Mouse (Mus musculus): ENCODE data around the gene Crybg2. TPM values are rescaled to one million over a fixed set of nuclear protein-coding genes. Genes with fewer than 3 reads are reported as not detected.

Crybg2 gene
- polyA plus RNA-seq, 1 experiment from 2014 or later, result 2.3 TPM

DNA sequence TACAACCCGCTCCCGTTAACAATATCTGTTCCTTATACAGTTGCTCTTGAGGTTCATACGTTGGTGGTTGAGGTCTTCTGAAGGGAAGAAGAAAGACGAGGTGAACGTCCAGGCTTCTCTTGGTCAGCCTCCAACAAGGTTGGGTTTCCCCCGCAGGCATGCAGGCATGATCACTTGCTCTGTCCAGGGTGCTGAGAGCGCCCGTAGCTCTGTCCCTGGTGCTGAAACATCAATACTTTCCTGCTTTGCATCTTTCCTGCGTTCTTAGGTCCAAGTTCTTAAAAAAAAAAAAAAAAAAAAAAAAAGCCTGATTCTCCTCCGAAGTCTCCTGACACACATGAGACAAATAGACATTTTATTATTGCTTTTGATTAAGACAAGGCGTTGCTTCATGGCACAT is 40.0 kb upstream of the Crybg2 start:
- 4% methylated on average over 11 of the region's 11 CpGs for WGBS
- Histone ChIP-seq H3K9ac (no peak overlapping the region), H3K4me2 (replicated peaks) (peak overlapping the region; percentile 62), H3K4me3 (no peak overlapping the region), H3K36me3 (no peaks in the 10 kb centered on the region), H3K9me3 (replicated peaks) (no peaks in the 10 kb centered on the region), H3K4me1 (peaks cover 44% of the 10 kb centered on the region), H3K27ac (no peak overlapping the region), H3K27me3 (peaks cover 4% of the 10 kb centered on the region; the same call in 1 of the 2 replicates)
- no peak for ATAC-seq (ENCODE audit: low FRiP score)

DNA sequence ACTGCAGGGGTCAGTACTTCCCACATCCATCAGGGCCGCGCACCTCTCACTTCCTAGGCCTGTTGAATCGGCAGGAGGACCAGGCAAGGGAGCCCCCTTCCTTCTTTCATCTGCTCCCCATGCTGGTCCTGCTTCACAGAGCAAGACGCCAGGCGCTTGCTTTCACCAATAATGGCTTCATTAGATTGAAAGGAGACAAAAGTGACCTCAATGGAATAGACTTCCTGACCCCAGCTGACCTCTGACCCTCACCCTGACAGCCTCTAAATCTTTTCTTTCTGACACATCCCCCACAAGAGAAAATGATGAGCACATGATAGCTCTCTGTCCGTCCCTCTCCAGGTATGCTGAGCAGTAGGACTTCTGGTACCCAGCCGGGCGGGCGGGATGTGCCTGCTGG is 34.8 kb upstream of the Crybg2 start:
- Histone ChIP-seq H3K4me2 (replicated peaks) (no peak overlapping the region), H3K36me3 (no peaks in the 10 kb centered on the region), H3K4me3 (no peak overlapping the region), H3K27ac (no peak overlapping the region), H3K9me3 (replicated peaks) (no peaks in the 10 kb centered on the region), H3K4me1 (no peaks in the 10 kb centered on the region), H3K9ac (no peak overlapping the region), H3K27me3 (no peaks in the 10 kb centered on the region)
- no peak for ATAC-seq (ENCODE audit: low FRiP score)
- 24% methylated on average over 9 of the region's 9 CpGs for WGBS

DNA sequence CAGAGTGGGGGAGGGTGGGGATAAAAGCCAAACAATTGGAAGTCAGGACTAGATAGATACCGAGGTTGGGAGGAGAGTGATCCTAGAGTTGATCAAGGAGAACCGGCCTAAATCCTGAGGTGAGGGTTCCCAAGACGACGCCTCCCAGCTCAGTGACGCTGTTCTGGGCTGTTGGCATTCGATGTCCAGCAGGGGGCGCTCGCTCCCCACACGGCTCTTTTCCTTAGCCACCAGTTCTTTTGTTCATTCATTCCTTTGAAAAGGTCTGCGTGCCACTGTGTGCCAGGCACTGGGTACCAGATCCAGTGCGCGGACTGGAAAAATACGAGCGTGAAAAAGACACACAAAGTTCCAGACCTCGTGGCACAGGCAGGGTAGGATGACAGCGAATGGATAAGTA is 24.7 kb upstream of the Crybg2 start:
- no peak overlapping the region for H3K27ac ChIP-seq
- no peaks in the 10 kb centered on the region for H3K27me3 ChIP-seq
- no peak overlapping the region for H3K4me3 ChIP-seq
- no peaks in the 10 kb centered on the region for H3K36me3 ChIP-seq
- peak; percentile 50; the same call in 1 of the 2 replicates for ATAC-seq (ENCODE audit: low FRiP score)
- no peak overlapping the region for H3K9ac ChIP-seq
- no peaks in the 10 kb centered on the region for H3K4me1 ChIP-seq
- 4% methylated on average over 16 of the region's 16 CpGs for WGBS
- peak overlapping the region; percentile 21; the same call in 1 of the 2 replicates for H3K4me2 ChIP-seq (replicated peaks)
- no peaks in the 10 kb centered on the region for H3K9me3 ChIP-seq (replicated peaks)

DNA sequence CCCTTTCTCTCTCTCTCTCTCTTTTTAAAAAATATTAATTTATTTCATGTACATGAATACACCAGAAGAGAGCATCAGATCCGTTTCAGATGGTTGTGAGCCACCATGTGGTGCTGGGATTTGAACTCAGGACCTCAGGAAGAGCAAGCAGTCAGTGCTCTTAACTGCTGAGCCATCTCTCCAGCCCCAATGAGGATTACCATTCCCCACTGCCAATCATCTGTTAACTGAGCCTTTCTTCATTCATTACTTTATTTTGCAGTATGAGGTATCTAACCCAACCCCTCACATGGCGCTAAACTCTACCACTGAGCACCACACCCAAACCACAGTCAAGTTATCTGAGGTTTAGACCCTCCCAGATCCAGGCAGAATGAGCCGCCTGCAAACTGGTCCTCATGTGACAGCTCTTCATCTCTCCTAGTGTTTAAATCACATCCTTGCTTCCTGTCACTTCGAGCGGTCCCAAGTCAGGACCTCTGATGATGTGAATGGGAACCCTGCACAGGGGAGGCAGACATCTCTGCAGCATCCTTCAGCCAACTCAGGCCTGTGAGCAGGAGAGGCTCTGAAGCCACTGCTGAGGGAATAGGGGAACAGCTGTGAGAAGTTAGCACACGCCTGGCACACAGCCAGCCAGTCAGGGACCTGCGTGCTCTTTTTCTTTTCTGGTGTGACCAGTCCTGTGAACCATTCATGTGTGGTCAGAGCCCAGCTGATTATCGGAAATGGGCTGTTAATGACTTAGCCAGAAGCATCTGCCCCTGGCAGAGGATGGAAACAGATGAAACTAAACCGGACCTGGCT is 19.1 kb upstream of the Crybg2 start:
- Histone ChIP-seq H3K27ac (peak overlapping the region; percentile 57; the same call in 1 of the 2 replicates), H3K27me3 (no peaks in the 10 kb centered on the region), H3K4me3 (no peak overlapping the region), H3K36me3 (no peaks in the 10 kb centered on the region), H3K4me1 (peaks cover 7% of the 10 kb centered on the region), H3K9ac (no peak overlapping the region), H3K9me3 (replicated peaks) (no peaks in the 10 kb centered on the region), H3K4me2 (replicated peaks) (no peak overlapping the region)
- peak; percentile 54 for ATAC-seq (ENCODE audit: low FRiP score)
- WGBS, result 60% methylated on average over 9 of the region's 9 CpGs

DNA sequence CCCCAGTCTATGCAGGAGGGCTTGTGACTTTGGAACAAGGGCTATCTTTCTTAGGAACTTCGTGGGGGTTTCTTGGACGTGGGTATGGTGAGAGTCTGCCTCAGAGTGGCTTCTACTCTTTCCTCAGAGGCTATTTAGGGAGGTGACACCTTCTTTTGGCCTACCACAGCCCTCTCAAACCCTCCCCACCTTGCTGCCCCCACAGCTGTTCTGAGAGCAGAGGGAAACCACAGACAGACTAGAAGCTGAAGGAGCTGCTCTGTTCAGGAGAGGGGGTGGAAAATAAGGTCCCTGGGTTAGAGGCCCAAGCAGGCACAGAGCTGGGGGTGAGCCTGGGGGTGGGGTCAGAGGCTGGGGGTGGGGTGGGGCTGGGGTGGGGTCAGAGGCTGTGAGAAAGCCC is 17.6 kb upstream of the Crybg2 start:
- Histone ChIP-seq H3K9ac (no peak overlapping the region; the same call in 1 of the 2 replicates), H3K4me1 (peaks cover 7% of the 10 kb centered on the region), H3K4me2 (replicated peaks) (no peak overlapping the region), H3K9me3 (replicated peaks) (no peaks in the 10 kb centered on the region), H3K4me3 (no peak overlapping the region), H3K36me3 (no peaks in the 10 kb centered on the region), H3K27ac (no peak overlapping the region), H3K27me3 (no peaks in the 10 kb centered on the region)
- no peak for ATAC-seq (ENCODE audit: low FRiP score)
- WGBS, result 60% methylated on average over 2 of the region's 2 CpGs

DNA sequence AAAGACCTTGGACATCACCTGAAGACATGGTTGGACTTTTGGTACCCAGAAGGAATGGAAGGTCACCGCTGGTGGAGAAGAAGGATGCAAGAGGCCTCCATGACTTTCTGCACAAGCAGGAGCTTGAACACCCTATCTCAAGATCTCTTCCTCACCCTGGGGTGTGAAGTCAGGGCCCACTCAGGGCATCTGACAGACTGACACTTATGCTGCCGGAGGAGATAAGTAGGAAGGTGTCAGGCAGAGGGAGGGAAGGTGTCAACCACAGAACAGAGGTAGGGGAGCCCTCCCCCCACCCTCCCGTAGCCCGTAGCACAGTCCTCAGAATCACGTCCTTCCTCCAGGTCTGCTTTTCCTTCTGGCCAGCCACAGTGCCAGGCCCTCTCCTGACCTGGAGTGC is 13.0 kb upstream of the Crybg2 start:
- no peak for ATAC-seq (ENCODE audit: low FRiP score)

DNA sequence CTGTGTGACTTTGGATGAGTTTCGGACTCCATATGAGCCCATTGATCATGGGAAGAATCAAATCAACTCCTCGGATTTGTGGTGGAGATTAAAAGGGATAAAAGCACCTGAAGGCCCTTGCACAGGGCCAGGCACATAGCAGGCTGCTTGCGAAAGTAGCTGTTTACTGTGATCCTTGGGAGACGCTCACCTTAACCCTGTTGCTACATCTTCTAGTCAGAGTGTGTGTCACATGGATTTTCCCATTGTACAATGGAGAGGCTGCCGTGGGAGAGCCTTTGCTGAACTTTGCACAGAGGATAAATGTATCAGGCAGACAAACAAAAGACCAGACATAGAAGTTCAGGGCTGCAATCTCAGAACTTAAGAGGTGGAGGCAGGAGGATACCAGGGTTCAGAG is 8.7 kb upstream of the Crybg2 start:
- Histone ChIP-seq H3K36me3 (no peaks in the 10 kb centered on the region), H3K4me2 (replicated peaks) (no peak overlapping the region), H3K9ac (no peak overlapping the region), H3K4me3 (no peak overlapping the region), H3K27ac (no peak overlapping the region), H3K27me3 (no peaks in the 10 kb centered on the region), H3K9me3 (replicated peaks) (no peaks in the 10 kb centered on the region), H3K4me1 (no peaks in the 10 kb centered on the region)
- ATAC-seq (ENCODE audit: low FRiP score), result no peak
- WGBS, result 85% methylated on average over 5 of the region's 5 CpGs

More for the DNA sequence above, 13.0 kb upstream of the Crybg2 start:
- H3K4me1 ChIP-seq, result no peaks in the 10 kb centered on the region
- no peak overlapping the region for H3K4me2 ChIP-seq (replicated peaks)
- no peaks in the 10 kb centered on the region for H3K9me3 ChIP-seq (replicated peaks)
- H3K4me3 ChIP-seq, result no peak overlapping the region
- H3K9ac ChIP-seq, result no peak overlapping the region
- 77% methylated on average over 5 of the region's 5 CpGs for WGBS
- H3K27ac ChIP-seq, result no peak overlapping the region
- H3K36me3 ChIP-seq, result no peaks in the 10 kb centered on the region
- H3K27me3 ChIP-seq, result no peaks in the 10 kb centered on the region

DNA sequence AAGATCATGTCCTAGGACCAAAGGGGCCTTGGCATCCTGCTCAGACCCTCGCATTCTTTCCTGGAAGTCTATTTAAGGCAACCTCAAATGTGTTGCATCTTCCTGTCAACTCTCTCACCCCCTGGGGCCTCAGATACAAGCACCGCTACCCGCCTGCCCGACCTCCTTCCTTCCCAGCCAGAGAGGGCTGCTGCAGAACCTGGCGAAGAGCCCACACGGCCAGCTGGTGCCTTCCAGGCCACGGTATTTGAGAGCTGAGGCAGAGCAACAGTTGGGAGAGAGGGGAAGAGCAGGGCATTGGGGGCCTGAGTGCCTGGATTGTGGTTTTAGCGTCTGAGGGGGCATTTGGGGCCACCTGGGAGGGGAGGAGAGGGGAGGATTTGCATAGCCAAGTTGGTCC is 8.1 kb upstream of the Crybg2 start:
- Histone ChIP-seq H3K4me3 (no peak overlapping the region), H3K27ac (no peak overlapping the region), H3K4me1 (no peaks in the 10 kb centered on the region), H3K4me2 (replicated peaks) (no peak overlapping the region), H3K27me3 (no peaks in the 10 kb centered on the region; the same call in 1 of the 2 replicates), H3K36me3 (no peaks in the 10 kb centered on the region), H3K9ac (no peak overlapping the region), H3K9me3 (replicated peaks) (no peaks in the 10 kb centered on the region)
- ATAC-seq (ENCODE audit: low FRiP score), result no peak
- WGBS, result 35% methylated on average over 8 of the region's 8 CpGs

DNA sequence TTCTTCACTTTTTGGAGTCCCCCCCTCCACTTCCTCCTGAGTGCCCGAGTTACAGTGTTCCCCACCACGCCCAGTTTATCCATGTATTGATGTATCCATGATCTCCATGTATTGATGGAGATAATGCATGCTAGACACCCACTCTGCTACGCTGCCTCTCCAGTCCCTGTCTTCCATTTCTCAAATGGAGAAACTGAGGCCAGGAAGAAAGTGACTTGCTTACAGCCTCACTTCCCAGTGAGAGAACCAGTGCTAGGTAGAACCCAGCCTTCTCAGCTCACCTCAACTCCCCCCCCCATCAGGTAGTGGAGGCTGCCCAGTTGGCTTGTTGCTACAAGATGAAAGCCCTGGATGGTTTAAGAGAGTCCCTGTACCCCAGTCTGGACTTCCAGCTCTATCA is 7.1 kb upstream of the Crybg2 start, which contains the start of gene Zfp683:
Gene Zfp683 (plus strand): TSS at position 301 of the 400 bp plus-strand sequence.
- H3K4me2 ChIP-seq (replicated peaks), result no peak within 1 kb of the TSS
- no peak for ATAC-seq (ENCODE audit: low FRiP score)
- no peaks in the 10 kb centered on the region for H3K4me1 ChIP-seq
- no peak within 1 kb of the TSS for H3K27ac ChIP-seq
- 85% methylated on average over 3 of the region's 3 CpGs for WGBS
- no peak within 1 kb of the TSS for H3K4me3 ChIP-seq
- no peaks in the 10 kb centered on the region for H3K9me3 ChIP-seq (replicated peaks)
- peaks cover 2% of the 10 kb centered on the region; the same call in 1 of the 2 replicates for H3K27me3 ChIP-seq
- no peaks in the 10 kb centered on the region for H3K36me3 ChIP-seq
- H3K9ac ChIP-seq, result no peak within 1 kb of the TSS

DNA sequence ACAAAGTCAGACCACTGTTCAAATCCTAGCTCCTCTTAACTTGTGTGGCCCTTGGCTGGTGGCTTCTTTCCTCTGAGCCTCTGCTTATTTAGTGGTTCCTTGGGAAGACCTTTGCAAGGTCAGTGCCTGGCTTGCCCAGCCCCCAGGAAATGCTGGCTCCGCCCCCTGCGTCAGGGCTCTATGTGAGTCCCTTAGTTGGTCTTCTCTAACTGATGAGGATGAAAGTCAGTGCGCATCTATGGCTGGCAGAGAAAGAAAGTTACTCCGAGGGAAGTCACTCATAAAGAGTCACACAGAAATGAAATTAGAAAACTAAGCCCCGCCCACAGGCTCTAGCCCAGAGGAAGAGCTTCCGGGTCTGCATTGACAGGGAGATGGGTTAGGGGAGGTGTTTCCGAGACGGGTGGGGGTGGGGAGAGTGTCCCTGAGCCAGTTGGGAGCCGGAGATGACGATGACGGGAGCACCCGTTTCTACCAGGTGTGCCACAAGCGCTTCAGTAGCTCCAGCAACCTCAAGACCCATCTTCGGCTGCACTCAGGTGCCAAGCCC is 2.4 kb upstream of the Crybg2 start:
- Histone ChIP-seq H3K27me3 (peaks cover 22% of the 10 kb centered on the region), H3K4me2 (replicated peaks) (peak overlapping the region; percentile 26), H3K4me1 (no peaks in the 10 kb centered on the region), H3K9ac (no peak overlapping the region), H3K27ac (no peak overlapping the region), H3K9me3 (replicated peaks) (no peaks in the 10 kb centered on the region), H3K36me3 (no peaks in the 10 kb centered on the region), H3K4me3 (no peak overlapping the region)
- WGBS, result 29% methylated on average over 14 of the region's 14 CpGs
- ATAC-seq (ENCODE audit: low FRiP score), result no peak

DNA sequence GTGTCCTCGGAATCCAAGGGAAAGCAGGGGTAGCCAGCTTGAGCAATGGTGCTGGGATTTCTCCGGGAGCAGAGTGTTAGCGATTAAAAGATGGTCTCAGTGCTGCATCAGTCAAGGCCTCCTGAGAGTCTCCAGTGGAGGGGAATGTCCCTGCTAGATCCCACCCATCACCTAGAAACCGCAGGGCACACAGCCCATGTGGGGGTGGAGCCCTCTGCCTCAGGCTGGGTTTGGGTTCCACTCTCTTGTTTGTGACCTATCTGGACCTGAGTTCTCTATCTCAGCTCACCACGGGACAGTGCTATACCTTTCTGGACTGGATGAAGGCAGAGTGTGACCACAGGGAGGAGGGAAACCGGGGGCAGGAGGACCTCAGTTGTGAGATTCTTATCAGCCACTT is 1.7 kb upstream of the Crybg2 start:
- no peak overlapping the region for H3K4me2 ChIP-seq (replicated peaks)
- no peaks in the 10 kb centered on the region for H3K4me1 ChIP-seq
- WGBS, result 76% methylated on average over 6 of the region's 6 CpGs
- H3K9me3 ChIP-seq (replicated peaks), result no peaks in the 10 kb centered on the region
- H3K36me3 ChIP-seq, result no peaks in the 10 kb centered on the region
- H3K27me3 ChIP-seq, result peaks cover 22% of the 10 kb centered on the region
- ATAC-seq (ENCODE audit: low FRiP score), result no peak
- no peak overlapping the region for H3K9ac ChIP-seq
- H3K27ac ChIP-seq, result no peak overlapping the region
- no peak overlapping the region for H3K4me3 ChIP-seq

DNA sequence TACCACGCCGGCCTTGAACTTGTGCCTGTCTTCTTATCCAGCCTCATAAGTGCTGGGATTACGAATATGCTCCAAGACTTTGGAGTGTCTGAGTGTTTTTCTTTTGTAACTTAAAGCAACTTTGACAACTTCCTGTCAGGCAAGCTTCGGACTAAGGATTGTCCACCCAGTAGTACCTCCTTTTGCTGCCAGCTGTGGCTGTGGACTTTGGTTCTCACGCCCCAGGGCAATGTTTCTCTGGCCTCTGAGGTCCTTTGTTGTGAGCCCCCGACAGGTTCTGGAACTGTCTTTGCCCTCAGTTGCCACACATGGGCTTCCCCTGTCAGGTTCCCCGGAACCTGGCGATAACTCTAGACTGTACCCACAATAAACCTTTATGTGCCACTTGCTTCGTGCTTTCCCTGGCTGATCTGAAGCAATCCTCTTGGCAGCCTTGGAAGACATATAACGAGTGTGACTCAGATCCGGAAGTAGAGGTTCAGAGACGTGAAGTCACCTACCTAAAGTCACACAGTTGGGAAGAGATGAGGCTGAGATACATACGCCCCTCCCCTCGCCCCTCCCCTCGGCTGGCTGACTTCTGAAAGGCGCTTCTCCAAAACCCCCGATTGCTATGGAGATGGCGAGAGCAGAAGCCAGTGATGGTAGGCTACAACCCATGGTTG is 683 bp downstream of the Crybg2 start:
- no peak overlapping the region for H3K4me3 ChIP-seq
- H3K27ac ChIP-seq, result no peak overlapping the region
- no peaks in the 10 kb centered on the region for H3K36me3 ChIP-seq
- peaks cover 40% of the 10 kb centered on the region for H3K27me3 ChIP-seq
- H3K4me2 ChIP-seq (replicated peaks), result no peak overlapping the region
- no peaks in the 10 kb centered on the region for H3K9me3 ChIP-seq (replicated peaks)
- 61% methylated on average over 18 of the region's 18 CpGs for WGBS
- ATAC-seq (ENCODE audit: low FRiP score), result no peak
- H3K9ac ChIP-seq, result no peak overlapping the region
- no peaks in the 10 kb centered on the region; the same call in 1 of the 2 replicates for H3K4me1 ChIP-seq

All from hindbrain, embryonic 12.5 days (tissue).